Mouse (Mus musculus) forebrain, embryonic 13.5 days (tissue): Measurements from ENCODE around the gene Eno2. TPM values are rescaled to one million over a fixed set of nuclear protein-coding genes. Genes with fewer than 3 reads are reported as not detected.

Experiments used
- ATAC-seq: fragments of 200-750 bp; cut with Nextera tagmentation; 2 replicates; pipeline ENCODE4 v1.8.0; 2017
- H3K27ac ChIP-seq: fragments of 300-500 bp; sonication (generic); 2 replicates; pipeline ENCODE4 v1.5.1; 2015; ENCODE audit warnings: inconsistent platforms, mild to moderate bottlenecking, moderate library complexity
- H3K27me3 ChIP-seq: fragments of 300-500 bp; sonication (generic); 2 replicates; pipeline ENCODE4 v1.6.1; 2015; ENCODE audit warnings: mild to moderate bottlenecking, inconsistent platforms
- H3K36me3 ChIP-seq: fragments of 300-500 bp; sonication (generic); 2 replicates; pipeline ENCODE4 v1.6.1; 2015; ENCODE audit warnings: mild to moderate bottlenecking, inconsistent platforms; ENCODE audit not compliant: poor library complexity, severe bottlenecking
- H3K4me1 ChIP-seq: fragments of 300-500 bp; sonication (generic); 2 replicates; pipeline ENCODE4 v1.6.1; 2015; ENCODE audit warnings: inconsistent platforms
- H3K4me2 ChIP-seq: fragments of 300-500 bp; sonication (generic); 2 replicates; pipeline ENCODE4 v1.6.1; 2015; ENCODE audit warnings: inconsistent platforms, mild to moderate bottlenecking, moderate library complexity
- H3K4me3 ChIP-seq: fragments of 300-500 bp; sonication (generic); 2 replicates; pipeline ENCODE4 v1.5.1; 2015; ENCODE audit warnings: mild to moderate bottlenecking, inconsistent platforms
- H3K9ac ChIP-seq: fragments of 300-500 bp; sonication (generic); 2 replicates; pipeline ENCODE4 v1.6.1; 2015; ENCODE audit warnings: mild to moderate bottlenecking, inconsistent platforms
- H3K9me3 ChIP-seq: fragments of 300-500 bp; sonication (generic); replicated peaks from 2 replicates; pipeline ENCODE4 v1.6.1; 2016; ENCODE audit warnings: inconsistent platforms
- WGBS: fragments of 180-500 bp; shearing (Covaris S2); methylation state at CpG from one replicate; pipeline ENCODE4 v1.1.7; 2015; 5-methylcytosine and 5-hydroxymethylcytosine counted together
- microRNA counts: library from miRNA; unstranded; fragments of <30 nt; microRNA quantifications from one replicate; lab custom pipeline; 2016
- microRNA-seq: library from miRNA; unstranded; fragments of <30 nt; microRNA quantifications from one replicate; pipeline ENCODE4, GENCODE M21; 2016
- polyA plus RNA-seq: library from polyadenylated mRNA; unstranded; fragments of >200 nt; fragmentation: Nextera tagmentation; extraction: Ambion mirVana; gene quantifications from 2 replicates; pipeline ENCODE4 v1.2.1, GENCODE M21; 2015

Gene Eno2
- polyA plus RNA-seq, 1 experiment from 2014 or later: 15.4 TPM

- ATAC-seq: peak; percentile 97
- H3K27me3 ChIP-seq: no peaks in the 10 kb centered on the region
- WGBS: under 1% methylated on average over 75 of the region's 76 CpGs
Observed at GRCm38 (mm10) chr6:124711824-124712782, 57.4 kb downstream of the Eno2 start, which contains the start of the genes Emg1 and Phb2. Gene Emg1, minus strand, starts transcription at chr6:124712178. Gene Phb2, plus strand, starts transcription at chr6:124712336.

More at GRCm38 (mm10) chr6:124711824-124712782, 57.4 kb downstream of the Eno2 start, which contains the start of the genes Emg1 and Phb2:
- Histone ChIP-seq H3K9me3 (no peaks in the 10 kb centered on the region), H3K4me1 (peaks cover 37% of the 10 kb centered on the region), H3K4me3 (peak within 1 kb of the TSS; percentile 98), H3K4me2 (peak within 1 kb of the TSS; percentile 99), H3K36me3 (peaks cover 56% of the 10 kb centered on the region), H3K27ac (peak within 1 kb of the TSS; percentile 78), H3K9ac (peak within 1 kb of the TSS; percentile 94)

MicroRNA genes within 50 kb of the gene (microRNA counts, 519-probe panel; counts per million panel counts)
- microRNA mmu-miR-141 (lab: Ali Mortazavi, UCI) (177 counts per million, percentile 53 among the panel's probes with 10 or more counts), microRNA mmu-miR-200c (lab: Ali Mortazavi, UCI) (177 counts per million, percentile 53 among the panel's probes with 10 or more counts)

Small RNA genes lying within 50 kb of the gene (microRNA-seq; reads per million reads assigned to microRNA genes)
- gene Mir141 (7.0 reads per million, percentile 19 among the genes with 10 or more reads in this experiment), gene Mir200c (37.8 reads per million, percentile 38 among the genes with 10 or more reads in this experiment)

Other genes with a start within 250 kb of the Eno2 start
- 0.14 and 0.40 TPM in 2 replicates for gene C1s1, start 227.3 kb downstream of the Eno2 start, polyA plus RNA-seq
- gene C1rb, start 199.4 kb downstream of the Eno2 start, polyA plus RNA-seq: not detected in 2 replicates
- 0.13 TPM in 1 of 2 replicates, not detected in the other for gene C1s2, start 133.6 kb downstream of the Eno2 start, polyA plus RNA-seq
- gene Lpcat3, start 106.6 kb downstream of the Eno2 start, polyA plus RNA-seq: 34.8 and 36.6 TPM in 2 replicates
- gene Emg1, start 57.5 kb downstream of the Eno2 start, polyA plus RNA-seq: 194 and 209 TPM in 2 replicates
- 289 and 292 TPM in 2 replicates for gene Phb2, start 57.3 kb downstream of the Eno2 start, polyA plus RNA-seq
- 2.5 and 3.8 TPM in 2 replicates for gene Ptpn6, start 31.0 kb downstream of the Eno2 start, polyA plus RNA-seq
- gene Grcc10, start 28.3 kb downstream of the Eno2 start, polyA plus RNA-seq: 675 and 699 TPM in 2 replicates
- gene Gm45234, start 13.7 kb downstream of the Eno2 start, polyA plus RNA-seq: not detected in 2 replicates
- gene Atn1, start 13.1 kb downstream of the Eno2 start, polyA plus RNA-seq: 17.7 and 19.8 TPM in 2 replicates
- gene Lrrc23, start 10.1 kb upstream of the Eno2 start, polyA plus RNA-seq: 3.6 and 5.9 TPM in 2 replicates
- 5.1 and 5.3 TPM in 2 replicates for gene Spsb2, start 39.0 kb upstream of the Eno2 start, polyA plus RNA-seq
- gene Tpi1, start 44.6 kb upstream of the Eno2 start, polyA plus RNA-seq: 467 and 491 TPM in 2 replicates
- 178 and 203 TPM in 2 replicates for gene Usp5, start 59.8 kb upstream of the Eno2 start, polyA plus RNA-seq
- 207 and 217 TPM in 2 replicates for gene Cdca3, start 59.9 kb upstream of the Eno2 start, polyA plus RNA-seq
- gene Gnb3, start 70.6 kb upstream of the Eno2 start, polyA plus RNA-seq: 0.46 and 0.74 TPM in 2 replicates
- 11.4 and 12.4 TPM in 2 replicates for gene P3h3, start 88.1 kb upstream of the Eno2 start, polyA plus RNA-seq
- 11.7 and 13.4 TPM in 2 replicates for gene Gpr162, start 94.3 kb upstream of the Eno2 start, polyA plus RNA-seq
- gene Cd4, start 118.5 kb upstream of the Eno2 start, polyA plus RNA-seq: 0.08 TPM in 2 replicates
- gene Lag3, start 142.0 kb upstream of the Eno2 start, polyA plus RNA-seq: 1.3 and 1.9 TPM in 2 replicates
- gene Ptms, start 150.4 kb upstream of the Eno2 start, polyA plus RNA-seq: 588 and 626 TPM in 2 replicates
- 398 and 409 TPM in 2 replicates for gene Mlf2, start 161.7 kb upstream of the Eno2 start, polyA plus RNA-seq
- gene Cops7a, start 195.9 kb upstream of the Eno2 start, polyA plus RNA-seq: 89.0 and 99.3 TPM in 2 replicates
- 13.0 and 16.1 TPM in 2 replicates for gene Pianp, start 227.0 kb upstream of the Eno2 start, polyA plus RNA-seq
- 18.1 and 19.9 TPM in 2 replicates for gene Zfp384, start 239.5 kb upstream of the Eno2 start, polyA plus RNA-seq